Mouse (Mus musculus) bone marrow macrophage, adult 2 months (primary cell): ENCODE data around the gene Clptm1.

Experiments used
- CTCF ChIP-seq: IDR thresholded peaks from 2 replicates; pipeline ENCODE4 v1.5.1; 2012; ENCODE audit warnings: low read depth, mild to moderate bottlenecking, low read length, moderate library complexity
- POLR2A ChIP-seq: IDR thresholded peaks from 2 replicates; pipeline ENCODE4 v1.6.1; 2012; ENCODE audit warnings: mild to moderate bottlenecking, low read depth, low read length, borderline replicate concordance

GRCm38 (mm10) chr7:19697949-19698906, 33.4 kb upstream of the Clptm1 start:
- TF ChIP-seq POLR2A (no peak), CTCF (no peak)
